Mouse (Mus musculus): ENCODE data around the gene Gm17622.

Gene Gm17622

GRCm38 (mm10) chr13:96490433-96490832 is at the start of gene Gm17622:
Gene Gm17622 (plus strand): TSS chr13:96490733.
- no peak for DNase-seq (ENCODE audit: low spot score)

GRCm38 (mm10) chr13:96450205-96450856 is 40.2 kb upstream of the Gm17622 start:
- DNase-seq (ENCODE audit: low spot score), result no peak

- no peak for DNase-seq (ENCODE audit: low spot score)
Observed at GRCm38 (mm10) chr13:96450869-96451268, 39.7 kb upstream of the Gm17622 start.

GRCm38 (mm10) chr13:96451386-96452140 is 39.0 kb upstream of the Gm17622 start:
- no peak for DNase-seq (ENCODE audit: low spot score)

GRCm38 (mm10) chr13:96452621-96453020 is 37.9 kb upstream of the Gm17622 start:
- DNase-seq (ENCODE audit: low spot score), result no peak

- no peak for DNase-seq (ENCODE audit: low spot score)
Observed at GRCm38 (mm10) chr13:96454288-96454687, 36.2 kb upstream of the Gm17622 start.

- no peak for DNase-seq (ENCODE audit: low spot score)
Observed at GRCm38 (mm10) chr13:96457566-96457965, 33.0 kb upstream of the Gm17622 start.

GRCm38 (mm10) chr13:96458018-96458417 is 32.5 kb upstream of the Gm17622 start:
- no peak for DNase-seq (ENCODE audit: low spot score)

GRCm38 (mm10) chr13:96458606-96459005 is 31.9 kb upstream of the Gm17622 start:
- no peak for DNase-seq (ENCODE audit: low spot score)

GRCm38 (mm10) chr13:96462644-96463043 is 27.9 kb upstream of the Gm17622 start:
- no peak for DNase-seq (ENCODE audit: low spot score)

- no peak for DNase-seq (ENCODE audit: low spot score)
Observed at GRCm38 (mm10) chr13:96465315-96465714, 25.2 kb upstream of the Gm17622 start.

- no peak for DNase-seq (ENCODE audit: low spot score)
Observed at GRCm38 (mm10) chr13:96468678-96469077, 21.9 kb upstream of the Gm17622 start.

GRCm38 (mm10) chr13:96470556-96470955 is 20.0 kb upstream of the Gm17622 start:
- no peak for DNase-seq (ENCODE audit: low spot score)

GRCm38 (mm10) chr13:96470957-96471356 is 19.6 kb upstream of the Gm17622 start, which contains the start of gene Ankdd1b:
Gene Ankdd1b (minus strand): TSS chr13:96471198.
- no peak for DNase-seq (ENCODE audit: low spot score)

GRCm38 (mm10) chr13:96477226-96477625 is 13.3 kb upstream of the Gm17622 start:
- no peak for DNase-seq (ENCODE audit: low spot score)

- DNase-seq (ENCODE audit: low spot score), result no peak
Observed at GRCm38 (mm10) chr13:96478991-96479390, 11.5 kb upstream of the Gm17622 start.

GRCm38 (mm10) chr13:96487230-96487629 is 3.3 kb upstream of the Gm17622 start:
- DNase-seq (ENCODE audit: low spot score), result no peak

GRCm38 (mm10) chr13:96487968-96488367 is 2.6 kb upstream of the Gm17622 start:
- DNase-seq (ENCODE audit: low spot score), result no peak

- no peak for DNase-seq (ENCODE audit: low spot score)
Observed at GRCm38 (mm10) chr13:96496630-96497029, 6.1 kb downstream of the Gm17622 start.

GRCm38 (mm10) chr13:96499891-96500290 is 9.4 kb downstream of the Gm17622 start:
- DNase-seq (ENCODE audit: low spot score), result no peak

GRCm38 (mm10) chr13:96505661-96506060 is 15.1 kb downstream of the Gm17622 start:
- DNase-seq (ENCODE audit: low spot score), result no peak

GRCm38 (mm10) chr13:96506313-96506712 is 15.8 kb downstream of the Gm17622 start:
- no peak for DNase-seq (ENCODE audit: low spot score)

- DNase-seq (ENCODE audit: low spot score), result no peak
Observed at GRCm38 (mm10) chr13:96507541-96507940, 17.0 kb downstream of the Gm17622 start.
